Mouse (Mus musculus): ENCODE measurements around the gene Ksr2.

GRCm38 (mm10) chr5:117635211-117635610 lies 221.4 kb downstream of the Ksr2 start:
- no peak for TF ChIP-seq POLR2A (IDR thresholded peaks at IDR 0.05; ENCODE audit: extremely low read depth, insufficient read depth, low read length)
- no peak for TF ChIP-seq CTCF (IDR thresholded peaks at IDR 0.05; ENCODE audit: low read depth, low read length)

Data from liver, adult 2 months (tissue).